ENCODE assay signal across 8 mouse cellular contexts in the genomic region with DNA sequence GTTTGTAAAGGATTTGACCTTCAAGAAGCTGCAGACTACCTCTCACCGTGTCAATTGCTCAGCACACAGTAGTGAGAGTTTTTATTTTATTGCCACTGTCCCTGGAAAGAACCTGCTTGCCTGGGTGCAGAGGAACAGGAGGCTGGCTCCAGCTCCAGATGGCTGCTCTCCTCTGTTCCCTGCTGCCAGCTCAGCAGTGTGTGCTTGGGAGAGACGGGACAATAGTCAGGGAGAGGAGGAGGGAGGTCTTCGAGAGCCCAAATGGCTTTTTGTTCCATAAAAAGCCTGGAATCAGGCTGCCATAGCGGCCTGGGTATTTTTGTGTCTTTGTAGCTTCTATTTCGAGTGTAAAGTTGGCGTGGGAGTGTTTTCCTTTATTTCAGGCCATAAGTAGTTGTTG. TPM values are rescaled to one million over a fixed set of nuclear protein-coding genes. Genes with fewer than 3 reads are reported as not detected.
DNase-seq lines count a peak whose midpoint lies in the region; ATAC-seq lines count a peak whose summit lies in the region.
"Had no signal": no experiment of that assay in that cellular context is flagged by ENCODE, and none has a peak within 500 bp of the region (broad histone marks: within the 10 kb centered on the region; RNA-seq: fewer than 3 reads in every experiment).

No protein-coding gene starts in this region.

- no peak overlapping the region for H3K9ac ChIP-seq in forebrain, embryonic 11.5 days (ENCODE audit: low read length)

- no peak overlapping the region for H3K4me3 ChIP-seq in forebrain, embryonic 11.5 days (ENCODE audit: low read depth, low read length)

- H3K4me1 ChIP-seq in forebrain, embryonic 11.5 days (replicated peaks; ENCODE audit: control insufficient read depth, insufficient read depth, low read length): no peaks in the 10 kb centered on the region

- peak; percentile 56 for ATAC-seq in forebrain, embryonic 11.5 days (replicated peaks; ENCODE audit: low FRiP score)

- DNase-seq in cerebellum, adult 8-10 months: peak; percentile 0
- DNase-seq in forebrain, embryonic 11.5 days (ENCODE audit: low spot score): no peak
- DNase-seq in heart, postnatal 14 days: peak; percentile 26 to 28
- DNase-seq in left cerebral cortex, adult 8-10 months (ENCODE audit: low spot score in 2 of 2): peak; percentile 37 to 87
- DNase-seq in right cerebral cortex, postnatal 10 days (ENCODE audit: low spot score in 2 of 2): peak; percentile 77 to 89
- no peak for DNase-seq in ovary, postnatal 10 days (ENCODE audit: low spot score)
- no peak for DNase-seq in urinary bladder, postnatal 4 days (ENCODE audit: low spot score in 2 of 2)

- intact Hi-C loops in heart, postnatal 14 days (cut with DNase I): no loop called here

- H3K9me3 ChIP-seq in forebrain, embryonic 11.5 days (ENCODE audit: control insufficient read depth, low read length): no peaks in the 10 kb centered on the region

- no peaks in the 10 kb centered on the region for H3K36me3 ChIP-seq in forebrain, embryonic 11.5 days (ENCODE audit: control insufficient read depth, insufficient read depth, low read length)

- no peaks in the 10 kb centered on the region for H3K27me3 ChIP-seq in forebrain, embryonic 11.5 days (ENCODE audit: control insufficient read depth, insufficient read depth, low read length)

- H3K4me2 ChIP-seq in forebrain, embryonic 11.5 days (ENCODE audit: low read depth, low read length, severe bottlenecking): no peak overlapping the region

- H3K27ac ChIP-seq in forebrain, embryonic 11.5 days (ENCODE audit: low read depth, low read length): no peak overlapping the region

- WGBS in forebrain, embryonic 11.5 days: 36% methylated on average over 6 of the region's 6 CpGs

RNA-seq across cellular contexts. Expression of a gene that starts 54.5 kb away (rescaled TPM):
- not detected in 2 replicates for polyA plus RNA-seq in forebrain, embryonic 11.5 days (2014; fragmentation: Nextera tagmentation; extraction: Ambion mirVana)
- total RNA-seq in heart, postnatal 14 days (2021): not detected
- not detected for total RNA-seq in left cerebral cortex, adult 8-10 months (2022)
- total RNA-seq: adrenal gland, adult 18-20 months had no signal

Comparison
In these comparisons a context has a peak if more than half of its experiments do, and no peak if none do; other contexts are left out.
1. DNase-seq: peak in cerebellum, adult 8-10 months (single experiment), heart, postnatal 14 days (2 of 2), left cerebral cortex, adult 8-10 months (2 of 2) and right cerebral cortex, postnatal 10 days (2 of 2); none in forebrain, embryonic 11.5 days (single experiment), ovary, postnatal 10 days (single experiment) and urinary bladder, postnatal 4 days (0 of 2).